Mouse (Mus musculus) thymus, postnatal 0 days (tissue): ENCODE results near the gene Rgcc. TPM values are rescaled to one million over a fixed set of nuclear protein-coding genes. Genes with fewer than 3 reads are reported as not detected.

ENCODE experiments used
- DNase-seq: peaks from one replicate; pipeline ENCODE4 v3.0.0-alpha.2; 2015; ENCODE audit warnings: low spot score
- polyA plus RNA-seq: library from polyadenylated mRNA; unstranded; fragments of >200 nt; fragmentation: Nextera tagmentation; extraction: Ambion mirVana; gene quantifications from 2 replicates; pipeline ENCODE4 v1.2.1, GENCODE M21; 2015

Gene Rgcc
- polyA plus RNA-seq, 1 experiment from 2014 or later = 560 TPM

GRCm38 (mm10) chr14:79279494-79279893 lies 22.0 kb downstream of the Rgcc start:
- DNase-seq = no peak

- DNase-seq = no peak
These were observed 22.5 kb downstream of the Rgcc start for GRCm38 (mm10) chr14:79278927-79279326.

- no peak for DNase-seq
These were observed 23.5 kb downstream of the Rgcc start for GRCm38 (mm10) chr14:79277922-79278321.

- no peak for DNase-seq
These were observed 25.5 kb downstream of the Rgcc start for GRCm38 (mm10) chr14:79275870-79276395.

GRCm38 (mm10) chr14:79275441-79275840 lies 26.0 kb downstream of the Rgcc start:
- DNase-seq = no peak

GRCm38 (mm10) chr14:79273697-79274477 lies 27.6 kb downstream of the Rgcc start:
- no peak for DNase-seq

- no peak for DNase-seq
These were observed 28.5 kb downstream of the Rgcc start for GRCm38 (mm10) chr14:79272991-79273390.

- no peak for DNase-seq
These were observed 29.2 kb downstream of the Rgcc start for GRCm38 (mm10) chr14:79272188-79272694.

GRCm38 (mm10) chr14:79269551-79269950 lies 31.9 kb downstream of the Rgcc start:
- DNase-seq = no peak

GRCm38 (mm10) chr14:79267878-79268277 lies 33.6 kb downstream of the Rgcc start:
- peak; percentile 92 for DNase-seq

GRCm38 (mm10) chr14:79267382-79267781 lies 34.1 kb downstream of the Rgcc start:
- no peak for DNase-seq

GRCm38 (mm10) chr14:79266408-79266807 lies 35.0 kb downstream of the Rgcc start:
- no peak for DNase-seq

GRCm38 (mm10) chr14:79265738-79266137 lies 35.7 kb downstream of the Rgcc start:
- no peak for DNase-seq

- DNase-seq = no peak
These were observed 38.1 kb downstream of the Rgcc start for GRCm38 (mm10) chr14:79263321-79263720.

GRCm38 (mm10) chr14:79262677-79263076 lies 38.8 kb downstream of the Rgcc start:
- no peak for DNase-seq

- DNase-seq = no peak
These were observed 42.2 kb downstream of the Rgcc start for GRCm38 (mm10) chr14:79259062-79259779.

- no peak for DNase-seq
These were observed 44.8 kb downstream of the Rgcc start for GRCm38 (mm10) chr14:79256656-79257055.

- peak; percentile 66 for DNase-seq
These were observed 45.7 kb downstream of the Rgcc start for GRCm38 (mm10) chr14:79255786-79256185.

GRCm38 (mm10) chr14:79251727-79252285 lies 49.6 kb downstream of the Rgcc start:
- no peak for DNase-seq

GRCm38 (mm10) chr14:79244571-79244970 lies 56.9 kb downstream of the Rgcc start:
- no peak for DNase-seq

- peak; percentile 91 for DNase-seq
These were observed 58.2 kb downstream of the Rgcc start for GRCm38 (mm10) chr14:79243038-79243883.
